Mouse (Mus musculus) adrenal gland (tissue): ENCODE results near the gene Ppp1r3a.
"Not testable (repeated sequence)": the region's sequence is repeated elsewhere in the genome, so short reads cannot be mapped to it uniquely, and the experiment has no call there.

Experiments
- intact Hi-C: fragments of 180-260 bp; cut with DNase I; formaldehyde crosslinking; loops from one replicate; pipeline ENCODE4 v1.15.1; 2025
- long read RNA-seq, 2 experiments: library from polyadenylated mRNA; unstranded; transcript quantifications; one replicate each; pipeline ENCODE4 v2.0.0; 2020; ENCODE audit warnings: borderline replicate concordance in 1 of 2; ENCODE audit not compliant: insufficient replicate concordance in 1 of 2

Ppp1r3a gene
- long read RNA-seq, experiment 1 = 0 reads
- long read RNA-seq, experiment 2 = 0 reads

DNA sequence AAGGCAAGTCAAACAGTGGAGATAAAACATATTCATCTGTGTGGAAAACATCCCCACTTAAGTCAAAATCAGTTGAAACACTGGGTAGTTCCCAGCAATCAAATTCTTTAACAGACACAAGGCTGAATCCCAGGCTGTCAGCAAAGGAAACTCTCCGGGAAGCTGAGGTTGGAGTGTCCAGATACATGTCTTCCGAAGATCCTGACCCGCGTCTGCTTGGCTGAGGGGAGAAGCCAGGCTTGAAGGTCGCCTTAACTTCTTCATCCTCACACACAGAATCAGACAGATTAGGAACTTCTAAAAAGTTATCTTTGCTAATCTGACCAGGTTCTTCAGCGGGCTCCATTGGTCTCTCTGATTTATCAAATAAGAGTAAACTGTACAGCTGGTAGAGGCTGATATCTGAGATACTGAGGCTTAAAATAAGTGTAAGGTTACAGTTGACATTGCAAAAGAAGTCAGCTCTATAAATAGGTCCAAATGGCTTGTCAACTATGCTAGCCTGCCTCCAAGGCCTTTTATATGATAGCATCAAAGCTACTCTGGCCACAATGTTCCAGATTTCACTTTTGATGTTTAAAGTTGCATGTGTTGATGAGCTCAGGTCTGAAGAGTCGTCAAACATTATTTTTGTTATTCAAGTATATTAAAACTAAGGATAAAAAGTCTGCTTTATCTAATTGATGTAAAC lies at the start of gene Ppp1r3a:
Gene Ppp1r3a (minus strand): TSS at position 374 of the 691 bp plus-strand sequence.
- intact Hi-C loops = no loop called here

DNA sequence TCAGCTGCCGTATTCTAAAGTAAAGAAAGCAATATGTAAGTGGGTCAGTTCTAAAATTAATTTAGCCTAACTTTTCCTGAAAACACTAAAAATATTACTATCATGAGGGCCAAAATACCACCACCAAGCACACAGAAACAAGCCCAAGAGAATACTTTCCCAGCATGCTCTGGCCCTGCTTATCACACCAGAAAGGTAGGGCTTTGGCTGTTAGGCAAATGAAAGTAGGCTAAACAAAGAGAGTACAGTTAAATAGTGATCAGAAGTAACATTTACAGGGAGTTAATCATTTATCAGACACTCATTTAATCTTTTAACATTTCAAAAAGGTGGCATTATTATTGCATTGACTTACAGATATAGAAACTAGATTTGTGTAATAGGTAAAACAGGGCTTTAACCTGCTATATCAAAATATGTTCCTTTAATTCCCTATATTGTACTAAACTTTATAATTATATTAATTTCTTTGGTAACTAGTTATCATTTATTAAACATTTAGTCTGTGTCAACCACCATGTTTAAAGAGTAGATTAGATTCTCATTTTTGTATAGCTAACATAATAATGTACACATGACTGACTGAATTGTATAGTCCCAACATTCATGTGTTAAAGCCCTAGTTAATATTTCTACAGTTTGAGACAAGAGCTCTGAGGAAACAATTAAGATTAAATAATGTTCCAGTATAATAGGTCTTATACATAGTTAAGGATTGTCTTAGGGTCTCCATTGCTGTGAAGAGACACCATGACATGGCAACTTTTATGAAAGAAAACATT lies 32.3 kb upstream of the Ppp1r3a start:
- intact Hi-C loops = no loop called here

DNA sequence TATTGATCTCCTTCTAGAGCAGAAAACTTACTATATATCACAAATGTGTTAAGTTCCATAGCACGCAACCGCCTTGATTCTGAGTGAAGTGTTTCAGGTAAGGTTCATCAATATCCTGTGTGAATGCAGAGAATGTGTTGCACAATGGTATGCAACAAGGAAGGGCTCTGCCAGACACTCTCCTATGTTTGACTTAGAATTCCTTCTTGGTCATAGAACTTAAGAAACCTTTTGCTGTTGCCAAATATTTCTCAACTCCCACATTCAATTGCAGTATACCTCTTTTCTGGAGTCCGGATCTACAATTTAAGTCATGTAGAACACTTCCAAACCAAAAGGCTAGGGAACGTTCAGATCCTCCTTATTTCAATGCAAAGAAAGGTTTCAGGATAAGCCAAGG lies 22.8 kb upstream of the Ppp1r3a start:
- intact Hi-C loops = no loop called here

DNA sequence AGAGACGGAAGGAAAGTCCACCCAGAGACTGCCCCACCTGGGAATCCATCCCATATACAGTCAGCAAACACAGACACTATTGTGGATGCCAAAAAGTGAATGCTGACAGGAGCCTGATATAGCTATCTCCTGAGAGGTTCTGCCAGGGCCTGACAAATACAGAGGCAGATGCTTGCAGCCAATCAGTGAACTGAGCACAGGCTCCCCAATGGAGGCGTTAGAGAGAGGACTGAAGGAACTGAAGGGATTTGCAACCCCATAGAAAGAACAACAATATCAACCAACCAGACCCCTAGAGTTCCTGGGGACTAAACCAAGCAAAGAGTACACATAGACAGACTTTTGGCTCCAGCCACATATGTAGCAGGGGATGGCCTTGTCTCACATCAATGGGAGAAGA lies 16.6 kb upstream of the Ppp1r3a start:
- intact Hi-C loops = no loop called here

DNA sequence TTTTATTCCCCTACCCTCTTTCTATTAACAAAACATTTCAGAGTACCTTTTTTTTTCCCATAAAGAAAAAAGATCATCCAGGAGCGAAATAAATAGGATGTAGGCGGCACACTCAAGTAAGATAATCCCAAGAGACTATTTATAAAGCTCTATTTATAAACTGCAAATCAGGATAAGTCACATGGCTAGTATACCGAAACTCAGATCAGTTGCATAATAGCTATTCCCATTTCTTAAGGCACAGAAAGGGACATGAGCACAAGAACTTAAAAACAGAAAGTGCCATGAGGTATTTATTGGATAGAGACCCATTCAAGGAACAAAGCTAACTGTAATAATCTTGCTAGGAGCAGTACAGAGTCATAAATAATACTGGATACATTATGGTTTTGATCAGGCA lies 2.4 kb upstream of the Ppp1r3a start:
- intact Hi-C loops = no loop called here

DNA sequence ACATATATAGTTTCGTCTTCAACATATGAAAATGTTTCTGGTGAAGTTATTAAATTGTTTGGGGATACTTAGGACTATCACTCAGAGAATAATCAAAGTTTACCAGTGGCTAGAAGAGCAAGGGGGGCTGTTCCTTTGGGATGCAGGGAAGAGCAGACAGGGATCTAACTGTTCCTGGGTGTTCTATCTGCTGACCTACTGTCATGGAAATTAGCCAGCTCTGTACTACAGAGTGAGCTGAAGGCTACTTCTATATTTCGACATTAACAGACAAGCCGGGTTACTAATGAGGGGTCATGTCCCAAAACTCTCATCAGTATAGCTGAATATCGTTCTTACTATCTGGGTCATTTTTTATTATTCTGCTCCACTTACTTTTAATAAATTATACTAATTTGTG lies 1.6 kb downstream of the Ppp1r3a start:
- intact Hi-C loops = no loop called here

DNA sequence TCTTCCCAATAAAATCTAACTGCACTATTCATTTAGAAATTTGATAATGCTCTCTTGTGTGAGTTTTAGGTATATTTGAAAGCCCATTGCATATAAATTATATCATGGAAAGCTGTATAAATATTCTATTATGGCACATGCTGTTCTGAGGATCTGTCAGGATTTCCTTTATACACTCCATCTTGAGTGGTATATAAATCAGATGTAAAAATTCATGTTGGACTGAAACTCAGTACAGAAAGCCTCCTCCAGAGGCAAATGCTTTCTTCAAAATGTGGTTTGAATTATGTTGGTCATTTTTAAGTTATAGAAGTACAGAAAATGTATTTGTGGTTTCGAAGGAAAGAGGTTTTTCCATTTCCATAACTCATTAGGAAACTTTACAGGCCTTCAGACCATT lies 2.9 kb downstream of the Ppp1r3a start:
- intact Hi-C loops = no loop called here

DNA sequence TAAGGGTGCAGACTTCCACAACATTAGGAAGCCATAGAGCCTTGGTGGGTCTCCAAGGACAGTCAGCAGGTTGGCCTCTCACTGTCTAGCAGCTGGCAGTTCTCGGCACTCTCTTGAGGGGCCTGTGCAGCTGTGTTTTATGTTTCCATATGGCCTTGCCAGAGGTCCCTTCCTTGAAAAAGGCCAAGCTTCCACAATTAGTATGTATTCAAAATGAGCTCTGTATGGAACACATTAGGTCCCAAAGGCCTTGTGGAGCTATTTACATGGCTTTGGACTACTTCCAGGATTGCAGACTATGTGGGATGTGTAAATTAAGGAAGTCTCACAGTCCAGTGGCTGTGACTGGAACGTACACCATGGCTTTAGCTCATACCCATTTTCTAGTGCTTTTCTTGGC lies 8.1 kb downstream of the Ppp1r3a start:
- intact Hi-C loops = no loop called here

DNA sequence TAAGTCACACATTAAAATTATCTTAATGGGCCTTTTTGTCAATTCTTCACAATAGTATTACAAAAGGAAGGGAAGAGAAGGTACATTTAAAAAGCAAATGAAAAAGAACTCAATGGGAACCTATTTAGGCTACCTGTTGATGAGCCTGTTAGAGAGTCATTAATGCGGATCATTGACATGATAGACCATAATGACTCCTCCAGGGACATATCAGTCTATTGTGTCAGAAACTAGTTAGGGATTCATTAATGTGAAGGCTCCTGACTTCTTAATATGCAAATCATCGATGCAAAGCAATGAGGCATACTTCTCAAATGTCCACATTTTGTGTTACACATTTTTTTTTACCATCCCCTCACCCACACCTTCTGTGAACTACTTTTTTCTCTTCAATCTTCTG lies 19.1 kb downstream of the Ppp1r3a start:
- intact Hi-C loops = no loop called here

DNA sequence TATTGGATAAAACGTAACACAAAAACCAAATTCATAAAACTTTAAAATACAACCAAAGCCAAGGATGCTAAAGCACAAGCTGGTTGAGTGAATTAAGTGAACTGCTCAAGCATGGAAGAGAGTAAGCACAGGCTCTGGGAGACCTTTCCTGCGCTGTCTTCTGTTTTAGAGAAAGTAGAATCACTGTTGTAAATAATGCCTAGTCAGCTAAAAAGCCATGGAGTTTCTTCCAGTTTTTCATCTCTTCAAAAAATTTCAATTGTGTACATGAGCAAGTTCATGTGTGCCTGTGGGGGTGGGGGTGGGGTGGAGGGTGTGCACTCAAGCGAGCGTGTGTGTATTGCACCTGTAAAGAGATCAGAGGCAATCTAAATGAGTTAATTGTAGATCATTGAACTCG lies 24.1 kb downstream of the Ppp1r3a start:
- intact Hi-C loops = no loop called here

DNA sequence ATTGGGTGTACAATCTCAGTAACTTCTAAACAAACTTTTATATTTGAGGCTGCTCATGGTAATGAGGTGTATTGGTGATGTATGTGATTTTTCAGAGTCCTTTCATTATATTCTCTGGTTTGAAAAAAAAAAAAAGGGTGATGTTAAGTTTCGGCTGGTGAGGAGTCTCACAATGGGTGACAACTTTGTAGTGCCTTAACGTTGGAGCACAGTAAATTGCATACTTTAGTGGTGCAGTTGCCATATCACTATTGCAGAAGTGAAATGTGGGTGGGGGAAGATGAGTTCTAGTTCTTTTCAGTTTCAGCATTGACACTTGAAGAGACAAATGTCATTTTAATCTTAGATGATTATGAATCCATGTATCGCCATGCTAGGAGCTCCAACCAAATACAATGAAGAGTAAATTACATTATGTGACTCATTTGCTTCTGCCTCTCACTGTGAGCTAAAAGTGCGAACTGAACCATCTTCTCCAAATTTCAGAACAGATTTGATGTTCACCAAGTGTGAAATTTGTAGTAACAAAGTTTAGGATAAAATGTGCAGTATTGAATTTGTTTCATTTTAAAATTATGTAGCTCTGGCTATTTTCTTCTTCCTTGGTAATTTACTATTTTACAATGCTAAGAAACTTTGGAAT lies 34.2 kb downstream of the Ppp1r3a start:
- intact Hi-C loops = no loop called here

DNA sequence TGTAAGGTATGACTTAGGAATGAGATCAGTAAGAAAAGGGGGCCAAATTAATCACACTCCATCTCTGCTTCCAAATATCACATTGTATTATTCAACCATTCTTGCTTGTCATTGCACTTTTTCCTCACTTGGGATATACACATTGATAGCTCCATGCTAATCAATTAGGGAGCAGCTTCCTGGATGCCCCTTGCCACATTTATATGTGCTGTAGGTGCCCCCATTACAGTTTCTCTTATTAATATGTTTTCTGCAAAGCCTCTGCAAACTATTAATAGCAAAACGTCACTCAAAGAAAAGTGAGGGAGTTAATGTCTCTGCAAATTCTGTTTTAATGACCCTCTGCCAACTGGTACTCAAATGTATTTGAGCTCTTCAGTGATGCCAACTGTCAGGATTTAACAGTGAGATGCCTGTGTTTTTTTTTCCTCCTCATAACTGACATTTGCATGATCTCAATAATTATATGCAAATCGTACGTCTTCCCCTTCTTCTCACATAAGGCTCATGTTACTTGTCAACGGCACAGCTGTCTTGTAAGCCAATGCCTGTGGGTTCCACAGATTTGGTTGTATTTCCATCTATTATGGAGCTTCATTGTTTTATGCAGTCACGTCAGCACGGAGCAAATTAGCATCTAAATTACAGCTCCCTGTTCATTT lies 34.8 kb downstream of the Ppp1r3a start:
- intact Hi-C loops = no loop called here

DNA sequence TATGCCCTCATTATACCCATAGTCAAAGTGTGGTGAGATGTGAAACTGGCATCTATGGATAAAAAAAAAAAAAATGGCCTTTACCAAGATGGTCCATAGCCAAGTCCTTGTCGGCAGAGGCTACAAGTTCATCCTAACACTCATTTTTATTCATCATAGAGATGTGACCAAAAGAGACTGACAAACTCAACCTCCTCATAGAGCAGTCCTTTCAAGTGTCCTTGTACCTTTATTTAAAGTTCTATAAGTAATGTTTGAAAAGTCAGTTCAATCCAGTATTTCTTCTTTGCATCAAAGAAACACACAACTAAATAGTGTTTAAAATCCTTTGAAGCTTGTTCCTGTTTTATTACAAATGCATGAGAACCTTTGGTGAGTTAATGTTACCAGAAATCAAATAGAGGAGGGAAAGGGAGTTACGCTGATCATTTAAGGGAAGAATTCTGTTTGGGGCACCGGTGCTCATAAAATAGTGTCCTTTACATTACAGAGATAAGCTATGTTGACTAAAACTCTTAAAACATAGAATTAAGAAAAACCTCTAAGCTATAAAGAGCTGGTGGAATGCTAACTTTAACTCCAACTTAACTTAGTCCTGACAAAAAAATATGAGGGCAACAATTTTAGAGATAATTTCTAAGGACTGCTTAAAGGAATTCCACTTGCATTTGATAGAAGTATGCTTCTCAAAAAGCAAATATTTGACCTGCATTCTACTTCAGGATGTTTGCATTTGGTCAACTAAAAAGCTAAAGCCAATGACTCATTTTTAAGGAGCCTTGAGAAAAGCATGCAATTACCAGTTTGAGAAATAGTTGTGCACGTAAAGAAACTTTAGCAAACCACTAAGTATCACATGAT lies 39.7 kb downstream of the Ppp1r3a start:
- intact Hi-C loops = no loop called here

DNA sequence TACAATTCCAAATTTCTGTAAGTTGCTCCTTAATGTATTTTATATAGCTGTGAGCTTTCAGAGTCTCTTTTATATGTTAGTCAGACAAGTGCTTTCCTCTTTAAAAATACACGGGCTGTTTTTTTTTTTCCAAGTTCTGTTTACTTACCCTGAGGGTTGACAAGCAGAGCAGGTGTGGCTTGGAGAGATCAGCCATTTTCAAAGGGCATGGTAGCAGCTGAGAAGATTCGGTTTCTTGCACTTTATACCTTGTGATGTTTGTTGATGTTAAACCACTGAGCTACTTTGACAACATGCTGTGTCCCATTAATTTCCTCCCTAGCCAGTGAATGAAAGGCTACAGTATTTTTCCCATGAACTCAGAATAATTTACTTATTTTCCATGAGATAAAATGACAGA lies 42.9 kb downstream of the Ppp1r3a start:
- intact Hi-C loops = no loop called here

DNA sequence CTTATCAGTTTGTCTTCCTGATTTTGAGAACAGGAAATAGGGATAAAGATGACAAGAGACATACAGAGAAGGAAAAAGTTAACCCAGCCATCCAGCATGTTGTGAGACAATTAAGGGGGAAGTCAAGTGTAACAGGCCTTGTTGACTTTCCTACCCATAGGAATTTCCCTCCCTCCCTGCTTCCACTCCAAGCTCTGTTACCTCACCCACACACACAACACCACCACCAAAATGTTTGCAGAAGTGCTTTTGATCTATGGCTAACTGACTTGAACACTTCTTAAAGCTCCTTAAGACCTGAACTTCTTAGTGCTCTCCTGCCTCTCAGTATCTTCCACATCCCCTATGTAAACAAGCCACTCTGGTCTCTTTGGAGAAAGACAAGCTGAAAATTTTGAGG lies 55.0 kb downstream of the Ppp1r3a start:
- intact Hi-C loops = no loop called here

DNA sequence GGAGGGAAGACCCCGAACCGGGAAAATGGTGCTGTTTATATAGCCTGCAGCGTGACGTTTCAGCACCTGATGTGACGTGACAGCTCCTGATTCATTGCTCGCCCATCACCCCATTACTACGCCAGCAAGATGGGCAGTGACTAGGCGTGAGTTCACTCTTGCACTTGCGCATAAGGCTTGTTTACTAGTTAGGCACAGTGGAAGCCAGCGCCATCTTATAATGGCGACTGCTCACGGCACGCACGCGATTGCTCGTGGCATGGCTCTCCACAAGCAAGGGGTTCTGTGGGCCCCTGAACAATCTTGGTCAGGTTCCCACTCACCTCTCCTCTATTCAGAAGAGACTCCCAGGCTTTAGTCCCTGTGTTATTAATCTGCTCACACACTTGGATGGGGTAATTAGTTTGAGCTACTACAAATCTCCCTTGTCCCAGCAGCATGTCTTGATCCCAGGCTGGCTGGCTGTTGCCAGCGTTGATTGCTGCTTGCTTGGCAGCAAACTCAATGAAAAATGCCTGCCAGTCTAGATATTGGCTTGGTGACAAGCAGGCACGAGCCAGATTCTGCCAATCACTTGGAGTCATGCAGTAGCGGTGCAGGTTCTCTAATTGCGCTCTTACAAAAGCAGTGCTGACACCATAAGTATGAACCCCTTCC lies 75.7 kb downstream of the Ppp1r3a start:
- intact Hi-C loops = not testable (repeated sequence)

DNA sequence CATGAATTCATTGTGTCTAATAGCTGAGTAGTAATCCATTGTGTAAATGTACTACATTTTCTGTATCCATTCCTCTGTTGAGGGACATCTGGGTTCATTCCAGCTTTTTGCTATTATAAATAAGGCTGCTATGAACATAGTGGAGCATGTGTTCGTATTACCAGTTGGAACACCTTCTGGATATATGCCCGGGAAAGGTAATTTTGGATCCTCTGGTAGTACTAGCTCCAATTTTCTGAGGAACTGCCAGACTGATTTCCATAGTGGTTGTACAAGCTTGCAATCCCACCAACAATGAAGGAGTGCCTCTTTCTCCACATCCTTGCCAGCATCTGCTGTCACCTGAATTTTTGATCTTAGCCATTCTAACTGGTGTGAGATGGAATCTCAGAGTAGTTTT lies 86.1 kb downstream of the Ppp1r3a start:
- intact Hi-C loops = not testable (repeated sequence)

DNA sequence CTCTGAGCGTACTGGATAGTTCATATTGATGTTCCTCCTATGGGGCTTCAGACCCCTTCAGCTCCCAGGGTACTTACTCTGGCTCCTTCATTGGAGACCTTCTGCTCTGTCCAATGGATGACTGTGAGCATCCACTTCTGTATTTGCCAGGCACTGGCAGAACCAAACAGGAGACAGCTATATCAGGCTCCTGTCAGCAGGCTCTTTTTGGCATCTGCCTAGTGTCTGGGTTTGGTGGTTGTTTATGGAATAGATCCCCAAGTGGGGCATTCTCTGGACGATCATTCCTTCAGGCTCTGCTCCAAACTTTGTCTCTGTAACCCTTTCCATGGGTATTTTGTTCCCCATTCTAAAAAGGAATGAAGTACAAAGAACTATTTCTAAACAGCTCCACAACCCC lies 87.4 kb downstream of the Ppp1r3a start:
- intact Hi-C loops = not testable (repeated sequence)
